Mouse (Mus musculus) CH12.LX (cell line): Measurements from ENCODE around the gene Pkhd1. TPM values are rescaled to one million over a fixed set of nuclear protein-coding genes. Genes with fewer than 3 reads are reported as not detected.
A peak's percentile ranks its signal among the peaks of the same experiment; 100 is the strongest.
"Not testable (repeated sequence)": the region's sequence is repeated elsewhere in the genome, so short reads cannot be mapped to it uniquely, and the experiment has no call there.

ENCODE experiments used
- DNase-seq: peaks from one replicate; pipeline ENCODE4 v3.0.0-alpha.2; 2013; ENCODE audit errors: extremely low read depth
- H3K27ac ChIP-seq: 2 replicates; pipeline ENCODE4 v1.5.1; 2012; ENCODE audit warnings: low read depth, mild to moderate bottlenecking, control low read depth, moderate library complexity; ENCODE audit not compliant: insufficient read depth
- H3K27me3 ChIP-seq: replicated peaks from 2 replicates; pipeline ENCODE3; 2012; ENCODE audit warnings: inconsistent platforms
- H3K36me3 ChIP-seq, 2 experiments: replicated peaks in 1 of 2; 2 replicates each; pipeline versions ENCODE3 to v1.6.1; 2012; ENCODE audit warnings: inconsistent platforms in 1 of 2, low read length in 1 of 2, mild to moderate bottlenecking in 1 of 2, mixed read lengths in 1 of 2, moderate library complexity in 1 of 2; ENCODE audit not compliant: control insufficient read depth in 1 of 2, insufficient read depth in 1 of 2
- H3K4me1 ChIP-seq, 2 experiments: 2 replicates each; pipeline ENCODE4 v1.6.1; 2012; ENCODE audit warnings: inconsistent platforms in 1 of 2, moderate library complexity in 1 of 2; ENCODE audit not compliant: insufficient read depth in 2 of 2, control insufficient read depth in 1 of 2
- H3K4me2 ChIP-seq: 2 replicates; pipeline ENCODE4 v1.6.1; 2012; ENCODE audit warnings: low read depth, mild to moderate bottlenecking, control low read depth; ENCODE audit not compliant: poor library complexity, insufficient read depth, severe bottlenecking
- H3K4me3 ChIP-seq, 3 experiments: fragments of 150-350 bp in 1 of 3; sonication (generic) in 1 of 3; replicated peaks in 1 of 3; 2 replicates each; pipeline versions ENCODE3 to v1.5.1; 2011 to 2012; ENCODE audit warnings: low read depth in 2 of 3, low read length in 2 of 3, mild to moderate bottlenecking in 2 of 3, moderate library complexity in 2 of 3, control low read depth in 1 of 3, improper control_type of control experiment in 1 of 3, inconsistent platforms in 1 of 3, mixed read lengths in 1 of 3; ENCODE audit not compliant: poor library complexity in 1 of 3
- H3K79me2 ChIP-seq: replicated peaks from 2 replicates; pipeline ENCODE4 v1.6.1; 2012; ENCODE audit warnings: mild to moderate bottlenecking, moderate library complexity; ENCODE audit not compliant: control insufficient read depth, poor library complexity, insufficient read depth, severe bottlenecking; ENCODE audit errors: extremely low read depth
- H3K9ac ChIP-seq: 2 replicates; pipeline ENCODE4 v1.6.1; 2012; ENCODE audit warnings: low read depth, mild to moderate bottlenecking, control low read depth, moderate library complexity; ENCODE audit not compliant: insufficient read depth
- H3K9me3 ChIP-seq: replicated peaks from 2 replicates; pipeline ENCODE3; 2012; ENCODE audit warnings: low read length, inconsistent platforms, mixed read lengths
- BHLHE40 ChIP-seq: IDR thresholded peaks from 2 replicates; pipeline ENCODE4 v1.6.1; 2011; ENCODE audit warnings: mild to moderate bottlenecking, low read depth, low read length, improper control_type of control experiment
- CHD1 ChIP-seq: IDR thresholded peaks from 2 replicates; pipeline ENCODE4 v1.6.1; 2012; ENCODE audit warnings: low read depth, low read length, improper control_type of control experiment, inconsistent platforms
- CHD2 ChIP-seq: IDR thresholded peaks from 2 replicates; pipeline ENCODE4 v1.6.1; 2011; ENCODE audit warnings: low read length, improper control_type of control experiment
- CTCF ChIP-seq, 2 experiments: IDR thresholded peaks in 1 of 2; conservative IDR thresholded peaks in 1 of 2; 2 replicates each; pipeline ENCODE4 v1.5.1; 2011 to 2012; ENCODE audit warnings: low read depth in 2 of 2, low read length in 2 of 2, improper control_type of control experiment in 1 of 2, inconsistent platforms in 1 of 2, mild to moderate bottlenecking in 1 of 2, moderate library complexity in 1 of 2
- ELF1 ChIP-seq: IDR thresholded peaks from 2 replicates; pipeline ENCODE4 v1.6.1; 2014; ENCODE audit warnings: low read depth, mild to moderate bottlenecking, inconsistent platforms, low read length, improper control_type of control experiment
- IRF4 ChIP-seq: IDR thresholded peaks from 2 replicates; pipeline ENCODE4 v1.6.1; 2014; ENCODE audit warnings: low read depth, mild to moderate bottlenecking, inconsistent platforms, low read length, improper control_type of control experiment
- JUND ChIP-seq: conservative IDR thresholded peaks from 2 replicates; pipeline ENCODE4 v1.6.1; 2011; ENCODE audit warnings: low read depth, low read length, improper control_type of control experiment
- MAX ChIP-seq: IDR thresholded peaks from 2 replicates; pipeline ENCODE4 v1.6.1; 2011; ENCODE audit warnings: low read length, improper control_type of control experiment
- MEF2A ChIP-seq: IDR thresholded peaks from 2 replicates; pipeline ENCODE4 v1.6.1; 2014; ENCODE audit warnings: low read depth, mild to moderate bottlenecking, inconsistent platforms, low read length, improper control_type of control experiment, borderline replicate concordance
- MYC ChIP-seq: IDR thresholded peaks from 2 replicates; pipeline ENCODE4 v1.6.1; 2011; ENCODE audit warnings: low read depth, mild to moderate bottlenecking, improper control_type of control experiment, low read length
- NRF1 ChIP-seq: IDR thresholded peaks from 2 replicates; pipeline ENCODE4 v1.6.1; 2014; ENCODE audit warnings: low read depth, mild to moderate bottlenecking, inconsistent platforms, low read length, improper control_type of control experiment, moderate library complexity
- POLR2A ChIP-seq: IDR thresholded peaks from 2 replicates; pipeline ENCODE4 v1.6.1; 2011; ENCODE audit warnings: low read depth, mild to moderate bottlenecking, improper control_type of control experiment, low read length
- POLR2AphosphoS2 ChIP-seq: IDR thresholded peaks from 2 replicates; pipeline ENCODE4 v1.6.1; 2011; ENCODE audit warnings: low read depth, low read length, improper control_type of control experiment
- RAD21 ChIP-seq: IDR thresholded peaks from 2 replicates; pipeline ENCODE4 v1.6.1; 2011; ENCODE audit warnings: low read depth, mild to moderate bottlenecking, low read length, improper control_type of control experiment, moderate library complexity
- SIN3A ChIP-seq: IDR thresholded peaks from 2 replicates; pipeline ENCODE4 v1.6.1; 2012; ENCODE audit warnings: low read length, improper control_type of control experiment, inconsistent platforms
- SMC3 ChIP-seq: IDR thresholded peaks from 2 replicates; pipeline ENCODE4 v1.6.1; 2011; ENCODE audit warnings: low read depth, low read length, improper control_type of control experiment
- TCF12 ChIP-seq: IDR thresholded peaks from 2 replicates; pipeline ENCODE4 v1.6.1; 2014; ENCODE audit warnings: low read depth, mild to moderate bottlenecking, inconsistent platforms, low read length, improper control_type of control experiment
- UBTF ChIP-seq: IDR thresholded peaks from 2 replicates; pipeline ENCODE4 v1.6.1; 2012; ENCODE audit warnings: low read depth, mild to moderate bottlenecking, inconsistent platforms, low read length, improper control_type of control experiment, moderate library complexity
- USF1 ChIP-seq: IDR thresholded peaks from 2 replicates; pipeline ENCODE4 v1.6.1; 2014; ENCODE audit warnings: low read depth, mild to moderate bottlenecking, inconsistent platforms, low read length, improper control_type of control experiment
- USF2 ChIP-seq: conservative IDR thresholded peaks from 2 replicates; pipeline ENCODE4 v1.6.1; 2011; ENCODE audit warnings: low read depth, low read length, improper control_type of control experiment
- ZC3H11A ChIP-seq: IDR thresholded peaks from 2 replicates; pipeline ENCODE4 v1.6.1; 2012; ENCODE audit warnings: low read depth, mild to moderate bottlenecking, inconsistent platforms, low read length, improper control_type of control experiment
- ZKSCAN1 ChIP-seq: IDR thresholded peaks from 2 replicates; pipeline ENCODE4 v1.6.1; 2012; ENCODE audit warnings: low read depth, inconsistent platforms, low read length, improper control_type of control experiment, borderline replicate concordance
- dilution Hi-C: fragments of 300-500 bp; cut with MboI; formaldehyde crosslinking; loops from 2 replicates; pipeline ENCODE4 v1.14.3; 2020; ENCODE audit warnings: low sequenced_read_pairs; ENCODE audit not compliant: extremely low pct_unique_long_range_greater_than_20kb, extremely low pct_ligation_motif_present
- in situ Hi-C: fragments of 300-500 bp; cut with MboI; formaldehyde crosslinking; loops from 3 replicates; pipeline ENCODE4 v1.14.3; 2019; ENCODE audit warnings: low sequenced_read_pairs, low pct_ligation_motif_present, low pct_unique_long_range_greater_than_20kb, mixed read lengths
- polyA plus RNA-seq: library from polyadenylated mRNA; unstranded; fragments of >175 nt; gene quantifications from 2 replicates; pipeline ENCODE4 v1.2.1, GENCODE M21; 2012; ENCODE audit warnings: low read depth; ENCODE audit not compliant: insufficient read length
- total RNA-seq, 2 experiments: library from RNA; depleted of rRNA; stranded (reverse); fragments of 300-350 nt in 1 of 2; fragments of >200 nt in 1 of 2; gene quantifications; 2 replicates each; pipeline ENCODE4 v1.2.3; 2012 to 2014

Gene Pkhd1
- total and polyA plus RNA-seq, 3 experiments: not detected

- no peak for DNase-seq
- Histone ChIP-seq H3K9ac (no peak overlapping the region), H3K27me3 (no peaks in the 10 kb centered on the region), H3K36me3 (no peaks in the 10 kb centered on the region), H3K4me1 (no peaks in the 10 kb centered on the region; a peak in 1 of 4 replicates), H3K27ac (no peak overlapping the region), H3K4me2 (no peak overlapping the region), H3K4me3 (no peak overlapping the region), H3K79me2 (no peaks in the 10 kb centered on the region), H3K9me3 (no peaks in the 10 kb centered on the region)
- TF ChIP-seq MEF2A (no peak), USF2 (no peak), ELF1 (no peak), JUND (no peak), CHD2 (no peak), POLR2A (no peak), POLR2AphosphoS2 (no peak)
- in situ Hi-C loops (no loop called here), dilution Hi-C loops (no loop called here)
These were observed 151.4 kb downstream of the Pkhd1 start for GRCm38 (mm10) chr1:20466481-20466880.

GRCm38 (mm10) chr1:20454621-20455020 lies 163.2 kb downstream of the Pkhd1 start:
- in situ Hi-C loops: no loop called here
- DNase-seq: no peak
- no peak overlapping the region for H3K9ac ChIP-seq
- no peaks in the 10 kb centered on the region for H3K79me2 ChIP-seq
- dilution Hi-C loops: no loop called here
- H3K4me2 ChIP-seq: no peak overlapping the region
- no peaks in the 10 kb centered on the region for H3K27me3 ChIP-seq
- no peaks in the 10 kb centered on the region for H3K36me3 ChIP-seq
- no peak overlapping the region for H3K4me3 ChIP-seq
- no peak overlapping the region for H3K27ac ChIP-seq
- peaks cover 0 to 5% of the 10 kb centered on the region in 2 experiments; a peak in 1 of 4 replicates for H3K4me1 ChIP-seq
- TF ChIP-seq USF1 (no peak), NRF1 (no peak), SMC3 (no peak), CHD1 (no peak), TCF12 (no peak), SIN3A (no peak), ZKSCAN1 (no peak)
- H3K9me3 ChIP-seq: no peaks in the 10 kb centered on the region

- no peaks in the 10 kb centered on the region for H3K79me2 ChIP-seq
- in situ Hi-C loops (no loop called here), dilution Hi-C loops (no loop called here)
- TF ChIP-seq CTCF (conservative IDR thresholded peaks at IDR 0.05 in 1 of 2, IDR thresholded peaks at IDR 0.05 in 1 of 2; ENCODE audit: low read depth in 2 of 2, low read length in 2 of 2) (peak in 1 of 2 experiments; percentile 39; a peak in 2 of 4 replicates), SMC3 (peak; percentile 27), RAD21 (peak; percentile 43), UBTF (no peak), MAX (no peak), MYC (no peak), ZC3H11A (no peak), BHLHE40 (no peak), ELF1 (no peak), IRF4 (no peak)
- H3K27ac ChIP-seq: no peak overlapping the region
- H3K27me3 ChIP-seq: no peaks in the 10 kb centered on the region
- no peak overlapping the region for H3K4me2 ChIP-seq
- H3K9ac ChIP-seq: no peak overlapping the region
- no peaks in the 10 kb centered on the region for H3K9me3 ChIP-seq
- peaks cover 0 to 11% of the 10 kb centered on the region in 2 experiments; a peak in 1 of 4 replicates for H3K4me1 ChIP-seq
- H3K4me3 ChIP-seq: no peak overlapping the region
- no peaks in the 10 kb centered on the region for H3K36me3 ChIP-seq
- peak; percentile 7 for DNase-seq
These were observed 167.8 kb downstream of the Pkhd1 start for GRCm38 (mm10) chr1:20450074-20450473.

GRCm38 (mm10) chr1:20432026-20432425 lies 185.8 kb downstream of the Pkhd1 start:
- H3K79me2 ChIP-seq, H3K4me1 ChIP-seq, H3K36me3 ChIP-seq, H3K27ac ChIP-seq, in situ Hi-C loops, H3K9me3 ChIP-seq, H3K4me3 ChIP-seq, H3K27me3 ChIP-seq, dilution Hi-C loops, H3K4me2 ChIP-seq, DNase-seq, H3K9ac ChIP-seq: not testable (repeated sequence)
